Mouse (Mus musculus) T-helper 17 cell (primary cell): ENCODE data around the gene Abca1.

ENCODE experiments used
- in situ Hi-C, 2 experiments: fragments of 300-600 bp; cut with MboI, MseI; formaldehyde crosslinking; loops; 1 replicate in 1 of 2; 2 replicates in 1 of 2; pipeline ENCODE4 v1.15.1; 2025; ENCODE audit warnings: high pct_unique_total_duplicates in 2 of 2

Abca1 gene

DNA sequence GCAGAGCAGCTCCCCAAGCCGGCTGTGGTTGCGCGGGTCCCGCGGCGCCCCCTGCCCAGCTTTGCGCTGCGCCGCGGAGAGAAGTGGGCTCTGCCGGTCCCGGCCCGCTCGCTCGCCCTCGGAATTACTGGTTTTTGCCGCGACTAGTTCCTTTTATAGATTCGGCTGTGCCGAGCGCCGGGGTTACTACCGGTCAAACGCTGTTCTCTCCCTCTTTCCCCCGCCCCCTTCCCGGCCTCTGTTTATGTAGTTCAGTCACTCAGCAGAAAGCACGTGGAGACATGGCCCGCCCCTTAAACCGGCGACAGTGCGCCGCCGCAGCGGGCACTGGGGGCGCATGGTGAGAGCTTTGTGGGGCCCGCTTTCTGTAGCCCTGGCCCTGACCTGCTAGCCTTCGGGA, at the start of gene Abca1:
Abca1 (minus strand) TSS at position 129 of the 400 bp plus-strand sequence.
- in situ Hi-C loops: loop anchor here (5.0 kb wide), 1 partner anchor 58 kb away; no protein-coding TSS in a partner anchor

- in situ Hi-C loops: no loop called here
Observed at GRCm38 (mm10) chr4:53204482-53204881, 44.8 kb upstream of the Abca1 start.

GRCm38 (mm10) chr4:53203595-53204400, 44.1 kb upstream of the Abca1 start:
- in situ Hi-C loops: no loop called here

DNA sequence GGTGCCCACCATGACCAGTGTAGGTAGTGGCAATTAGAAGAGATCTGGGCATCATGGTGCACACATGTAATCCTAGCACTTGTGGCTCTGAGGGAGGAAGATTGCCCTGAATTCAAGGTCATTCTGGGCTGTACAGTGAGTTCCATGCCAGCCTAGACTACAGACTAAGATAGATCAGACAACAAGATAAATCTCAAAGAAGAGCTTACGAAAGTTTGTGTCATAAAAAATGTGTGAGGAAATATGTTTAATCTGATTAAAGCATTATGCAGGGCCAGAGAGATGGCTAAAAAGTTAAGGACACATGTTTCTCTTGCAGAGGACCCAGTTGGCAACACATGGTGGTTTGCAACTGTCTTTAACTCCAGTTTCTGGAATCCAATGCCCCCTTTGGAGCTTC, 40.6 kb upstream of the Abca1 start:
- in situ Hi-C loops: no loop called here

DNA sequence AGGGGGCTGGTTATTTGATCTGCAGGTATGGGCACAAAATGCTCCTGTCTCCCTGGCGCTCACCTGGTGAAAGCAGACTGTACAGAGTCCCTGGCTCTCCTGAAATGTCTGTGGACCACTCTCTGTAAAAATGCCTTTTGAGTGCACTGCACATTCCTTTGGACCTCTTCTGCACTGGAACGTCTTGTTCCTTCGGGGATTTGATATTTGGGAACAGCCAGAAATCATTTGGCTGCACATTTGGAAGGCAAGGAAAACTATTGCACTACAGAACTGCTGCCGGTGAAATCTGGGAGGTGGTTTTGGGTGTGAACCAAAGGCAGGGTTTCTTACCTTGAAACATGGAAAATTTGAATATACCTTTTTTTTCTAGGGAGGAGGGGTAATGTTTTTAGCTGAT, 38.1 kb upstream of the Abca1 start:
- in situ Hi-C loops: no loop called here

GRCm38 (mm10) chr4:53196058-53196771, 36.5 kb upstream of the Abca1 start:
- in situ Hi-C loops: no loop called here

GRCm38 (mm10) chr4:53187071-53187470, 27.4 kb upstream of the Abca1 start:
- in situ Hi-C loops: no loop called here

DNA sequence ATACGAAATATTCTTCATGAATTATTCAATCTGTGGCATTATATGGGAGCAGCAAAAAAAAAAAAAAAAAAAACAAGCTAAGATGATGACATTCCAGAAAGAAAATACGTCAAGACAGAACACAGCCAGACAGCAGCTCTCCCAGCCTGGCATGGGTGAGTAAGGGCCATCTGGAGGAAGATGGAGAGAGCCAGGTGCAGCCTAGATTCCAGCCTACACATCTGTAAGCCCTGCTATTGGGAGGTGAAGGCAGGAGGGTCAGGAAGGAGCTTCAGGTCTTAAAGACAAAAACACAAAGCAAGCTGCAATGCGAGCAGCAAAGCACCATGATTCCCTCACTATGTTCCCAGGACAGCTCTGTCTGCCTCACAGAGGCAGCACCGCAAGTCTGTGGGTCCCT, 26.9 kb upstream of the Abca1 start:
- in situ Hi-C loops: no loop called here

DNA sequence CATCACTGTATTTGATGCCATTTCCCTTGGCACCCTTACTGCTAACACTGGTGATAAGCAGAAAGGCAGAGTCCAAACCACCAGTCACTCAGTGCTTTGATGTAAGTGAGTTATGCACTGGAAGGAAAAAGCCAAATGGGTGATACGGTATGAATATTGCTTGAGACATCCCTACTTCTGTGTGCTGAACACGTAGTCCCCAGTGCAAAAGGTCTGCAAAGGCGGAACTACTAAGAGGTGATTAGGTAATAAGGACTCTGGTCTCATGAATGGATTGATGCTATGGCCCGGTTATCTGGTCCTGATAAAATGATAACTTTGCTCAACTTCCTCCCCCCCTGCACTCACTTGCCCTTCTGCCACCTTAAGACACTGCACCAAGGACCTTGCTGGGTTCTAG, 26.4 kb upstream of the Abca1 start:
- in situ Hi-C loops: no loop called here

- in situ Hi-C loops: no loop called here
Observed at GRCm38 (mm10) chr4:53181479-53181878, 21.8 kb upstream of the Abca1 start.

DNA sequence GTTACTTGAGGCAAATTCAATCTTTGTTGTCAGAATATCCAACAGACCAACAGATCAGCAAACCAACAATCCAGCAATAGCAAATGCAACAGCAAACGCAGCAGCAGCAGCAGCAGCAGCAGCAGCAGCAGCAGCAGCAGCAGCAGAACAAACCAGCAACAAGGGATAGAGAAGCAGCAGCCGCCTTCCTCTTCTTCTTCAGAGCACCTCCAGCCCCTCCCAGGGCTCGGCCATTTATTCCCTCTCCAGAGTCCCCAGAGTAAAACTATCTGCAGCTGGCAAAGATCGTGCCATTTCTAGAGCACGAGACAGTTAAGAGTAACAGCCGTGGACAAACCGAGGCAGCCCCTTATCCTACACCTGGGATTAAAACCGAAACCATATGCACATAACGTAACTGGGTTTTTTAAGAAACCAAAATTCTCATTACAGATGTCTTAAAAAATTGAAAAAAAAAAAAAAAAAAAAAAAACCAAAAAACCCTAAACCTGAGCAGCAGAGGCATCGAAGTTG, 19.7 kb upstream of the Abca1 start:
- in situ Hi-C loops: no loop called here

GRCm38 (mm10) chr4:53178489-53178888, 18.8 kb upstream of the Abca1 start:
- in situ Hi-C loops: no loop called here

- in situ Hi-C loops: no loop called here
Observed at GRCm38 (mm10) chr4:53177696-53178095, 18.0 kb upstream of the Abca1 start.

- in situ Hi-C loops: no loop called here
Observed at GRCm38 (mm10) chr4:53174906-53175305, 15.2 kb upstream of the Abca1 start.

GRCm38 (mm10) chr4:53170403-53170802, 10.7 kb upstream of the Abca1 start:
- in situ Hi-C loops: no loop called here

GRCm38 (mm10) chr4:53165231-53165630, 5.5 kb upstream of the Abca1 start:
- in situ Hi-C loops: no loop called here

DNA sequence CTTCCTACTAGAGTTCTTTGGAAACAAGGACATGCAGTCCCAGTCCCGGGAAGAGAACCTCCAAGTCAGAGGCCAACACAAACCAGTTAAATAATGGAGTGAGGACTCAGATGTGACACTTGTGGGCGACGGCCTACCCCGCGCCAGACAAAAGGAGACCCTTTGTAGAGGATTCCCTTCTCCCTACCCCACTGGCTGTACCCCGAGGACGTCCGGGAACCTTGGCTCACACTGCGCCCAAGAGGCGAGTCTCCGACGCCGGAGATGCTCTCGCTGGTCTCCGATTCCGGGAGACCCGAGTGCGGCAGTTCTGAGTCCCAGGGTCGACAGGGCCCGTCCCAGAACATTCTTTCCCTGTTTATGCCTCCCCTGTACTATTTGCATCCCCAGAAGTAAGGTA, 519 bp downstream of the Abca1 start:
- in situ Hi-C loops: no loop called here

DNA sequence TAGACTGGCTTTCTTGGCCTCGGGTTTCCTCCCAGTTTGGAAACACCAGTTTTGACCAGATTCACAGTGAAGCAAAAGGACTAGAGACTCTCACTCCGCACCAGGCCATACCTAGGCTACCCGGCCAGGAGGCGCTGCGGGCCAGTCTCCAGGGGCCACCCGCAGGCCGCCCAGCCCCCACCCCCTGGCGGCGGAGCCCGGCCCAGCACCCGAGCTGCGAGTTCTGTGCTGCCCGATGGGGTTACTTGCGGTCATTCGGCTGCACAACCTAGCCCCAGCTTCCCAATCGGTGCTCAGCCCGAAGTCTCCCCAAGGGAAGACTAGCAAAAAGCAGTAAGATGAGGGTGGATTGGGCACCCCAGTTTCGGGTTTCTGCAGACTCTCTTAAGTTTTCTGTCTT, 1.1 kb downstream of the Abca1 start:
- in situ Hi-C loops: no loop called here

DNA sequence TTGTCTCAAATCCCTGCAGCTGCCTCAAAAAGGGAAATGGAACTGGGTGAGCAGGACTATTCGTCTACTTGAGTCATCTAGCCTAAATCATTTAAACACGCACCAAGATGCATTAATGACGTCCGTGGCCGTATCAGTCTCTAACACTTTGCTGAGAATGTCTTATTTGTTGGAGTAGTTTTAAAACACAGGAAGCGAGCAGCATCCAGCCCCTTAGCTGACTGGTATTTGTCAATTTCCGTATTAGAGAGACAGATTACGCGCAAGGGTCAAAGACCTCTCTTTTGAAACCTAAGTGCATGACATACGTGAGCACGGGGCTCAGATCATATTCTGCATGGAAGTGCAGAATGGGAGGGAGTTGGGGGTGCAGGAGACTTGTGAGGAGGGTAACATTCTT, 4.2 kb downstream of the Abca1 start:
- in situ Hi-C loops: no loop called here

DNA sequence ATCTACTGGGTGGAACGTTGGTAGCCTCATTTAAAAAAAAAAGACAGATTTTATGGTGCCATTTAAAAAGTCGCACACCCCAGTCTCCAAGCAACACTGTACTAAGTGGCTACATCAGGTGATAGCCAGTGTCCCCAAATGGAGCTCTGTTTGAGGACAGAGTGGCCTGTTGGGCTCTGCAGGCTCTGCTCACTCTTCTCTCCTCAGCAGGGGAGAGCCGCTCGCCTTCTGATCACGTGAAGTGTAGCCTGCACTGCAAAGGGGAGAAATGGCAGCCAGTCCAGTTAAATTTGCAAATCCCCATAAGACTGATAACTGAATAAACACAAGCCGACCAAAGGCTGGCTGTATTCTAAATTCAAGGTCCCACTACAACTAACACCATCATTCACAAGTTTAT, 6.0 kb downstream of the Abca1 start:
- in situ Hi-C loops: no loop called here

DNA sequence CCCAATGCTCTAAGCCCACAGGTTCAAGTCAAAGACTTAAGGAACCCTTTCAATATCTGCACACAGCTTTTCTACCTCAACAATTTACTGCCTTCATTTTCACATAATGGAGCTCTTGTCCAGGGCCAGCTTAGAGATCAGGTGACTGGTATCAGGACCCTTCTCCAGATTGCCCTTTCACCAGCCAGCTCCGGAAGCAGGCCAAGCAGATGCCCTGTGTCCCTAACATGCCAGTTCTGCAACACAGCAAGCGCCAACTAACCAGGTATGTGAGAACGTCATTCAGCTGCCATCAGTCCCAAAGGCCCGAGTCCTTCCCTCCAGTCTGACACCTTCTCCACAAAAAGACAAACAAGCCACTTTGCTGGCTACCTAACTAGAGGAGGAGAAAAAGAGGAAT, 6.6 kb downstream of the Abca1 start:
- in situ Hi-C loops: no loop called here

DNA sequence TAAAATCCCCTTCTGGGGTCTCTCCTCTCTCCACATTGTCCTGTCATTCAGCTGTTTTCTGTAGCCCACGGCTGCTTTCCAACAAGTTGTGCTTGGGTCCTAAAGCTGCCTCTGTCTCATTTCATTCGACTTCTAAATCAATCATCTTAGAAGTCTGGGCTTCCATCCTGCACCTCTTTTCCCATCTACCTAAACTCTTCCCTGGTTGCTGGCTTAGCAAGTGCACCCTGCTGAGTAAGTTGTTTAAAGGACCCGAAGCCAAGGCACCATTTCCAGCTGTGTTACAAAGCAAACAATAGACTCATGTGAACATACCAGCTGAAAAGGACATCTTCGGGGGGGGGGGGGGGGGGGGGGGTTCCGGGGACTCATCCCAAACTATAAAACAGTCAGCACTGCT, 7.0 kb downstream of the Abca1 start:
- in situ Hi-C loops: no loop called here

DNA sequence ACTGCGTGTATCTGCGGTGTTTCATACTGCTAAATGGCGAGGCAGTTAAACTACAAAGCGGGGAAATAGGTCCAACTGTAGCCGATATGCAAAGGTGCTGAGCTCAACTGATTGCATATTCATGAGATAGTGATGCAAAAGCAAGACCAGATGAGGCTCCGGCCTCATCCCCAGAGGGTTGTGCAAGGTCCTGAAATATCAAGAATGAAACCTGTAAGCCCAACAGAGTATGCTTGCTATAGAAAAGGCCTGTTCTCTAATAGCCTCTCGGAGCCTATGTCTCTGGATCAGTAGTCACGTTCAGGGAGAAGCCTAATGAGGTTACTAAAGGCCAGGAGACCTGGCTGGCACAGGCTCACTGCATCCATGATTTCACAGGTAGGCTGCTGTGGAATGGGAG, 9.2 kb downstream of the Abca1 start:
- in situ Hi-C loops: no loop called here
